Comparison of ENCODE assay signal across 9 mouse cellular contexts in genomic region chr5:122513421-122514126, GRCm38 (mm10). TPM values are rescaled to one million over a fixed set of nuclear protein-coding genes. Genes with fewer than 3 reads are reported as not detected.
DNase-seq lines count a peak whose midpoint lies in the region; ATAC-seq lines count a peak whose summit lies in the region.
"Had no signal": no experiment of that assay in that cellular context is flagged by ENCODE, and none has a peak within 500 bp of the region (broad histone marks: within the 10 kb centered on the region; RNA-seq: fewer than 3 reads in every experiment).

No protein-coding gene starts in this region.

- DNase-seq in heart, postnatal 14 days, result no peak
- no peak for DNase-seq in intestine, embryonic 14.5 days (ENCODE audit: low spot score)
- no peak for DNase-seq in gastrocnemius, postnatal 25 days
- DNase-seq in left cerebral cortex, adult 18-20 months (ENCODE audit: low spot score in 2 of 2), result no peak
- DNase-seq: left cerebral cortex, postnatal 4 days had no signal

- H3K27me3 ChIP-seq in heart, embryonic 14.5 days (ENCODE audit: control insufficient read depth, insufficient read depth, low read length), result no peaks in the 10 kb centered on the region
- H3K27me3 ChIP-seq in intestine, embryonic 14.5 days (replicated peaks; ENCODE audit: control insufficient read depth, insufficient read depth, low read length), result no peaks in the 10 kb centered on the region
- H3K27me3 ChIP-seq in midbrain, embryonic 13.5 days, result no peaks in the 10 kb centered on the region

- H3K27ac ChIP-seq in heart, embryonic 14.5 days (replicated peaks in 1 of 2; ENCODE audit: control insufficient read depth in 1 of 2, insufficient read depth in 1 of 2, low read depth in 2 of 2, low read length in 2 of 2), result peak overlapping the region in 1 of 2 experiments; percentile 29; a peak in 2 of 4 replicates
- H3K27ac ChIP-seq in intestine, embryonic 14.5 days (ENCODE audit: low read depth), result no peak overlapping the region
- no peak overlapping the region for H3K27ac ChIP-seq in midbrain, embryonic 13.5 days

- peak overlapping the region; percentile 34 for H3K4me2 ChIP-seq in heart, embryonic 14.5 days (ENCODE audit: low read length)
- peak overlapping the region; percentile 29; the same call in 1 of the 2 replicates for H3K4me2 ChIP-seq in intestine, embryonic 14.5 days (ENCODE audit: low read length)
- H3K4me2 ChIP-seq in midbrain, embryonic 13.5 days (replicated peaks), result peak overlapping the region; percentile 37

- no peak overlapping the region for H3K4me3 ChIP-seq in heart, embryonic 14.5 days (ENCODE audit: control insufficient read depth in 1 of 2, insufficient read depth in 1 of 2, low read depth in 1 of 2, low read length in 2 of 2)
- no peak overlapping the region for H3K4me3 ChIP-seq in intestine, embryonic 14.5 days (ENCODE audit: low read depth, low read length)
- no peak overlapping the region for H3K4me3 ChIP-seq in midbrain, embryonic 13.5 days (replicated peaks)

- no peak overlapping the region for H3K9ac ChIP-seq in heart, embryonic 14.5 days (ENCODE audit: low read length)
- H3K9ac ChIP-seq in intestine, embryonic 14.5 days (ENCODE audit: low read length), result no peak overlapping the region
- no peak overlapping the region for H3K9ac ChIP-seq in midbrain, embryonic 13.5 days (replicated peaks)

- WGBS in heart, embryonic 14.5 days, result 45% methylated on average over 23 of the region's 23 CpGs
- WGBS in intestine, embryonic 14.5 days, result 43% methylated on average over 22 of the region's 23 CpGs
- WGBS in midbrain, embryonic 13.5 days, result 40% methylated on average over 22 of the region's 23 CpGs

- H3K36me3 ChIP-seq in heart, embryonic 14.5 days (ENCODE audit: control insufficient read depth, insufficient read depth, low read length), result no peaks in the 10 kb centered on the region
- H3K36me3 ChIP-seq in intestine, embryonic 14.5 days (ENCODE audit: control insufficient read depth, insufficient read depth, low read length), result no peaks in the 10 kb centered on the region
- H3K36me3 ChIP-seq in midbrain, embryonic 13.5 days, result no peaks in the 10 kb centered on the region

- H3K4me1 ChIP-seq in heart, embryonic 14.5 days (ENCODE audit: control insufficient read depth in 2 of 2, insufficient read depth in 2 of 2, low read length in 2 of 2), result peaks cover 50 to 71% of the 10 kb centered on the region in 2 experiments
- peaks cover 32% of the 10 kb centered on the region for H3K4me1 ChIP-seq in intestine, embryonic 14.5 days (replicated peaks; ENCODE audit: control insufficient read depth, insufficient read depth, low read length)
- H3K4me1 ChIP-seq in midbrain, embryonic 13.5 days (replicated peaks), result peaks cover 12% of the 10 kb centered on the region

- H3K9me3 ChIP-seq in heart, embryonic 14.5 days (ENCODE audit: control insufficient read depth, low read length), result no peaks in the 10 kb centered on the region
- no peaks in the 10 kb centered on the region for H3K9me3 ChIP-seq in intestine, embryonic 14.5 days (ENCODE audit: control insufficient read depth, low read length)
- H3K9me3 ChIP-seq in midbrain, embryonic 13.5 days, result no peaks in the 10 kb centered on the region

- intact Hi-C loops in heart, postnatal 14 days (cut with DNase I), result no loop called here

- ATAC-seq in heart, embryonic 14.5 days (ENCODE audit: insufficient number of reproducible peaks, insufficient read depth, low FRiP score, low read depth), result no peak
- ATAC-seq in common myeloid progenitor, adult 5-6 weeks (replicated peaks; ENCODE audit: low read depth, poor library complexity, severe bottlenecking), result 0 out of 2 replicates have a peak, but pooled peaks have one; percentile 6
- no peak for ATAC-seq in intestine, embryonic 14.5 days (replicated peaks; ENCODE audit: low FRiP score, low TSS enrichment, low read depth)
- ATAC-seq in midbrain, embryonic 13.5 days, result no peak
- no peak for ATAC-seq in frontal cortex, adult (ENCODE audit: low TSS enrichment)

RNA-seq across cellular contexts. Expression of gene Atp2a2, which starts 11.5 kb away (rescaled TPM):
- polyA plus RNA-seq in heart, embryonic 14.5 days (2014; fragmentation: Nextera tagmentation; extraction: Ambion mirVana), result 472 and 483 TPM in 2 replicates
- total RNA-seq in heart, postnatal 14 days (2021), result 1,000 to 10,000 TPM; 9,386 to 9,784 TPM
- total RNA-seq in common myeloid progenitor, adult 5-6 weeks (2017), result 107 and 133 TPM in 2 replicates
- polyA plus RNA-seq in intestine, embryonic 14.5 days (2014; fragmentation: Nextera tagmentation; extraction: Ambion mirVana), result 39.6 and 43.4 TPM in 2 replicates
- 35.7 and 40.0 TPM in 2 replicates for polyA plus RNA-seq in midbrain, embryonic 13.5 days (2015; fragmentation: Nextera tagmentation; extraction: Ambion mirVana)
- total RNA-seq in gastrocnemius, postnatal 25 days (2021), result 100 to 1,000 TPM; 101 to 561 TPM
- 100 to 1,000 TPM; 672 to 715 TPM for total RNA-seq in left cerebral cortex, adult 18-20 months (2021)

Comparison
In these comparisons a context has a peak if more than half of its experiments do, and no peak if none do; other contexts are left out.
1. RNA of gene Atp2a2, which starts 11.5 kb away (total RNA-seq): 9,386 to 9,784 TPM in heart, postnatal 14 days; 672 to 715 TPM in left cerebral cortex, adult 18-20 months, 101 to 561 TPM in gastrocnemius, postnatal 25 days and 107 to 133 TPM in common myeloid progenitor, adult 5-6 weeks; every median in the first group is over 10 times any median in the second.
2. Peak in every context shown above with its lines, with median percentiles within 50 percentile points of each other: H3K4me2 ChIP-seq.